Mouse (Mus musculus): Measurements from ENCODE around the gene Susd3.

DNA sequence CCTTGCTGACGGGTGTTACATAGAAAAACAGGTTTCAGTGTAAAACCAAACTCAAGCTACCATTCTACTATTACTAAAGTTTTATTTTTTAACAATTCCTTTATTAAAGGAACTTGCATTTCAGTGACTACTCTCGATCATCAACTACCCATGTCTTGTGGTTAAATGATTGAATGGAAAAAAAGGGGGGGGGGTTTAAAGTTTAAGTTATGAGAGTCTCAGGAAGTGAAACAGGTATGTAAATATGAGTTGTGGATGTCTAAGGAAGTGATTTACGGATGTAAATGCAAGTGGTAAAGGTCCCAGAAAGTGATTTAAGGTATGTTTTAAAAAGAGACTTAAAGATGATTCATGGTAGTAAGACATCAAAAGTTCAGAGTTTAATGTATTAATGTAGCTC, 23.3 kb downstream of the Susd3 start:
- TF ChIP-seq CTCF (IDR thresholded peaks at IDR 0.05; ENCODE audit: low read depth) (no peak), EP300 (IDR thresholded peaks at IDR 0.05; ENCODE audit: low read depth) (no peak)

Data from liver, postnatal 0 days (tissue).